Mouse (Mus musculus) midbrain, embryonic 12.5 days (tissue): ENCODE results near the gene Mars. TPM values are rescaled to one million over a fixed set of nuclear protein-coding genes. Genes with fewer than 3 reads are reported as not detected.
A peak's percentile ranks its signal among the peaks of the same experiment; 100 is the strongest.
"Not testable (repeated sequence)": the region's sequence is repeated elsewhere in the genome, so short reads cannot be mapped to it uniquely, and the experiment has no call there.

Source experiments
- ATAC-seq: fragments of 200-750 bp; cut with Nextera tagmentation; 2 replicates; pipeline ENCODE4 v1.8.0; 2017; ENCODE audit warnings: low read depth, moderate TSS enrichment, moderate library complexity; ENCODE audit not compliant: low FRiP score
- H3K27ac ChIP-seq: fragments of 300-500 bp; sonication (generic); replicated peaks from 2 replicates; pipeline ENCODE4 v1.5.1; 2016; ENCODE audit warnings: mild to moderate bottlenecking
- H3K27me3 ChIP-seq: fragments of 300-500 bp; sonication (generic); 2 replicates; pipeline ENCODE4 v1.6.1; 2016; ENCODE audit warnings: mild to moderate bottlenecking
- H3K36me3 ChIP-seq: fragments of 300-500 bp; sonication (generic); 2 replicates; pipeline ENCODE4 v1.6.1; 2016
- H3K4me1 ChIP-seq: fragments of 300-500 bp; sonication (generic); 2 replicates; pipeline ENCODE4 v1.6.1; 2016
- H3K4me2 ChIP-seq: fragments of 300-500 bp; sonication (generic); replicated peaks from 2 replicates; pipeline ENCODE4 v1.6.1; 2016; ENCODE audit warnings: mild to moderate bottlenecking, moderate library complexity
- H3K4me3 ChIP-seq: fragments of 300-500 bp; sonication (generic); 2 replicates; pipeline ENCODE4 v1.5.1; 2016; ENCODE audit warnings: mild to moderate bottlenecking
- H3K9ac ChIP-seq: fragments of 300-500 bp; sonication (generic); replicated peaks from 2 replicates; pipeline ENCODE4 v1.6.1; 2016; ENCODE audit warnings: mild to moderate bottlenecking, moderate library complexity
- H3K9me3 ChIP-seq: fragments of 300-500 bp; sonication (generic); 2 replicates; pipeline ENCODE4 v1.6.1; 2016; ENCODE audit warnings: mild to moderate bottlenecking
- WGBS: fragments of 180-500 bp; shearing (Covaris S2); methylation state at CpG from one replicate; pipeline ENCODE4 v1.1.7; 2016; 5-methylcytosine and 5-hydroxymethylcytosine counted together
- polyA plus RNA-seq: library from polyadenylated mRNA; unstranded; fragments of >200 nt; fragmentation: Nextera tagmentation; extraction: Ambion mirVana; gene quantifications from 2 replicates; pipeline ENCODE4 v1.2.1, GENCODE M21; 2016

Gene Mars
- polyA plus RNA-seq, 1 experiment from 2014 or later: 156 TPM

- Histone ChIP-seq H3K9me3 (no peaks in the 10 kb centered on the region), H3K4me3 (no peak within 1 kb of the TSS), H3K4me2 (no peak within 1 kb of the TSS), H3K36me3 (no peaks in the 10 kb centered on the region), H3K27me3 (peaks cover 56% of the 10 kb centered on the region), H3K27ac (no peak within 1 kb of the TSS), H3K4me1 (peaks cover 8% of the 10 kb centered on the region), H3K9ac (no peak within 1 kb of the TSS)
- WGBS: 88% methylated on average over 2 of the region's 3 CpGs
- no peak for ATAC-seq
These were observed 10.0 kb upstream of the Mars start, which contains the start of gene Arhgap9 for GRCm38 (mm10) chr10:127321621-127322020. Gene Arhgap9, plus strand, starts transcription at chr10:127321964.

DNA sequence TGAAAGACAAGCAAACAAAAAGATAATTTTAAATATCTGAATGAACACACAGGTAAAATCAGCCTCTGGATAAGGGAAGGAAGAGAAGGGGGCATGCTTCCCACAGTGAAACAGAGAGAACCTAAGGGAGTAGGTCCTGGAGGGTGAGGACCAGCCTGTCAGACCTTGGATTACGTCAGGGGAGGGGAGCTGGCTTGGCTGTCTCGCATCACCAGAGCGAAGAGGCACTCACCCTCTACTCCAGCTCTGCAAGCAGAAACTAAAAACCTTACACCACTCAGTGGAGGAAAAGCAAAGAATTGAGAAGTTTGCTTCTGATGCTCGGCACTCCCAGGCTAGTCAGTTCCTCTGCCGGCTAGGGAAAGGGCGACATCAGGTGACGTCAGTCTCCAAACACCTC is 8.4 kb upstream of the Mars start:
- Histone ChIP-seq H3K9me3 (no peaks in the 10 kb centered on the region), H3K27me3 (peaks cover 40% of the 10 kb centered on the region), H3K4me2 (no peak overlapping the region), H3K27ac (no peak overlapping the region), H3K4me3 (no peak overlapping the region), H3K36me3 (no peaks in the 10 kb centered on the region), H3K4me1 (no peaks in the 10 kb centered on the region), H3K9ac (no peak overlapping the region)
- whole genome bisulfite sequencing: 87% methylated on average over 7 of the region's 7 CpGs
- ATAC-seq: no peak

DNA sequence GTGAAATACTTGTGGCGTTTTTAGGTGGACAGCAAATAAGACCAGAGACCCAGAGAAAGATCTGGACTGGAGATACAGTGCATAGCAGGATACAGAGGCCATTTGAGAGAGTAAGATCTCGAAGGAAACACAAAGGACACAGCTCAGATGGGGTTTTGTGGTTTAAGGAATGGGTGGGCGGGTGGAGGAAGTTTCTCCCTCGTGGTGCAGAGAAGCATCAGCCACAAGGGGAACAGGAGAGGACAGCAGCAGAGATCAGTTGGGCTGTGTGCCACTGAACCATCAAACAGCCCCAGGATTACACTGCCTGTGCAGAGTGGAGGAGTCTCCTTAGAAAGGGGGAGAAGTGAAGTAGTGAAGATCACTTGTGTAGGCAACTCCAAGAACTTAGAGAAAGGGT is 6.4 kb upstream of the Mars start:
- peaks cover 20% of the 10 kb centered on the region for H3K27me3 ChIP-seq
- no peak overlapping the region for H3K4me2 ChIP-seq
- 49% methylated on average over 4 of the region's 4 CpGs for WGBS
- ATAC-seq: no peak
- no peaks in the 10 kb centered on the region for H3K9me3 ChIP-seq
- H3K9ac ChIP-seq: no peak overlapping the region
- no peak overlapping the region for H3K4me3 ChIP-seq
- H3K36me3 ChIP-seq: no peaks in the 10 kb centered on the region
- H3K4me1 ChIP-seq: no peaks in the 10 kb centered on the region
- no peak overlapping the region for H3K27ac ChIP-seq

GRCm38 (mm10) chr10:127317277-127317676 is 5.7 kb upstream of the Mars start:
- no peak overlapping the region for H3K9ac ChIP-seq
- no peaks in the 10 kb centered on the region for H3K4me1 ChIP-seq
- H3K27me3 ChIP-seq: peaks cover 13% of the 10 kb centered on the region
- WGBS: 73% methylated on average over 2 of the region's 2 CpGs
- no peaks in the 10 kb centered on the region for H3K9me3 ChIP-seq
- no peaks in the 10 kb centered on the region for H3K36me3 ChIP-seq
- H3K27ac ChIP-seq: no peak overlapping the region
- ATAC-seq: no peak
- no peak overlapping the region for H3K4me3 ChIP-seq
- no peak overlapping the region for H3K4me2 ChIP-seq

DNA sequence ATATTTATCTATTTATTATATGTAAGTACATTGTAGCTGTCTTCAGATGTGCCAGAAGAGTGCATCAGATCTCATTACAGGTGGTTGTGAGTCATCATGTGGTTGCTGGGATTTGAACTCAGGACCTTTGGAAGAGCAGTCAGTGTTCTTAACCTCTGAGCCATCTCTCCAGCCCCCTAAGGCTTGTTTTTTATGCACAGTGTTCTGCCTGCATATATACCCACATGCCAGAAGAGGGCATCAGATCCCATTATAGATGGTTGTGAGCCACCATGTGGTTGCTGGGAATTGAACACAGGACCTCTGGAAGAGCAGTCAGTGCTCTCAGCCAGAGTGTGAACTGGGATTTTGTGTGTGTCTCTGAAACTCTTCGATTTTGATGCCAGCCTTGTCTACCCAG is 3.4 kb upstream of the Mars start:
- not testable (repeated sequence) for H3K36me3 ChIP-seq, H3K27ac ChIP-seq, H3K9me3 ChIP-seq, H3K4me3 ChIP-seq, H3K4me2 ChIP-seq, H3K9ac ChIP-seq, H3K27me3 ChIP-seq, ATAC-seq
- H3K4me1 ChIP-seq: peaks cover 12% of the 10 kb centered on the region
- WGBS: 80% methylated on average over 1 of the region's 1 CpGs

GRCm38 (mm10) chr10:127313516-127313915 is 1.9 kb upstream of the Mars start:
- H3K36me3 ChIP-seq: peaks cover 11% of the 10 kb centered on the region
- H3K4me2 ChIP-seq, H3K27me3 ChIP-seq, H3K27ac ChIP-seq, H3K9me3 ChIP-seq, ATAC-seq, H3K4me3 ChIP-seq, H3K9ac ChIP-seq: not testable (repeated sequence)
- 93% methylated on average over 5 of the region's 5 CpGs for WGBS
- peaks cover 13% of the 10 kb centered on the region for H3K4me1 ChIP-seq

GRCm38 (mm10) chr10:127312858-127313257 is 1.3 kb upstream of the Mars start:
- WGBS: 79% methylated on average over 4 of the region's 4 CpGs
- H3K9me3 ChIP-seq: no peaks in the 10 kb centered on the region

DNA sequence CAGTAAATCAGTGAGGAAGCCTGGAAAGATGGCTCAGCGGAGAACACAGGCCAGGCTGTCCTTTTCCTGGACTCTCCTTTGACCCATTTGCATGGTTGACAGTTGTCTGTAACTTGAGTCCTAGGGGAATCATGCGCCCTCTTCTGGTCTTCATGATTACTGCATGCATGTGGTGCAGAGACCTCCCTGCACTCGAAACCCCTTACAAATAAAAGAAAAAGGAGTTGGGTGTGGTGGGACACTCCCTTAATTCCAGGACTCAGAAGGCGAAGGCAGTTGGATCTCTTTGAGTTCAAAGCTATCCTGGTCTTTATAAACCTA is 730 bp upstream of the Mars start:
- H3K4me2 ChIP-seq: peak overlapping the region; percentile 67
- peaks cover 13% of the 10 kb centered on the region for H3K4me1 ChIP-seq
- peaks cover 23% of the 10 kb centered on the region for H3K36me3 ChIP-seq
- H3K27me3 ChIP-seq: no peaks in the 10 kb centered on the region
- H3K4me3 ChIP-seq: peak overlapping the region; percentile 80
- peak overlapping the region; percentile 83 for H3K9ac ChIP-seq
- ATAC-seq: peak; percentile 53
- H3K27ac ChIP-seq: peak overlapping the region; percentile 70
- no peaks in the 10 kb centered on the region for H3K9me3 ChIP-seq
- WGBS: 2% methylated on average over 4 of the region's 4 CpGs

More at GRCm38 (mm10) chr10:127312858-127313257, 1.3 kb upstream of the Mars start:
- Histone ChIP-seq H3K4me3 (no peak overlapping the region), H3K4me2 (no peak overlapping the region), H3K27me3 (no peaks in the 10 kb centered on the region), H3K27ac (no peak overlapping the region), H3K9ac (no peak overlapping the region), H3K36me3 (peaks cover 18% of the 10 kb centered on the region), H3K4me1 (peaks cover 13% of the 10 kb centered on the region)
- ATAC-seq: no peak

- Histone ChIP-seq H3K4me3 (peak overlapping the region; percentile 80), H3K4me1 (peaks cover 13% of the 10 kb centered on the region), H3K27me3 (no peaks in the 10 kb centered on the region), H3K9ac (peak overlapping the region; percentile 83), H3K36me3 (peaks cover 38% of the 10 kb centered on the region), H3K4me2 (peak overlapping the region; percentile 67), H3K27ac (peak overlapping the region; percentile 70), H3K9me3 (no peaks in the 10 kb centered on the region)
- peak; percentile 42 for ATAC-seq
- WGBS: 37% methylated on average over 23 of the region's 23 CpGs
These were observed 787 bp downstream of the Mars start for GRCm38 (mm10) chr10:127310523-127311475.

DNA sequence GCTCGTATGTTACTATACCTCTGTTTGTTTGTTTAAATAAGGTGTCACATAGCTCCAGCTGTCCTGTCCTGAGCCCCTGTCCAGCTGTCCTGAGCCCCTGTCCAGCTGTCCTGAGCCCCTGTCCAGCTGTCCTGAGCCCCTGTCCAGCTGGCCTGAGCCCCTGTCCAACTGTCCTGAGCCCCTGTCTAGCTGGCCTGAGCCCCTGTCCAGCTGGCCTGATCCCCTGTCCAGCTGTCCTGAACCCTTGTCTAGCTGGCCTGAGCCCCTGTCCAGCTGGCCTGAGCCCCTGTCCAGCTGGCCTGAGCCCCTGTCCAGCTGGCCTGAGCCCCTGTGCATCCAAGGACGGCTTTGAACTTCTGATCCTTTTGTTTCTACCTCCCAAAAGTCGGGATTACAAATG is 2.4 kb downstream of the Mars start:
- not testable (repeated sequence) for H3K4me2 ChIP-seq, H3K27me3 ChIP-seq, H3K4me3 ChIP-seq, H3K27ac ChIP-seq, ATAC-seq, H3K9me3 ChIP-seq, H3K9ac ChIP-seq
- 86% methylated on average over 3 of the region's 3 CpGs for WGBS
- H3K4me1 ChIP-seq: peaks cover 13% of the 10 kb centered on the region
- peaks cover 54% of the 10 kb centered on the region for H3K36me3 ChIP-seq

- Histone ChIP-seq H3K4me3 (no peak overlapping the region), H3K4me1 (no peaks in the 10 kb centered on the region), H3K9me3 (no peaks in the 10 kb centered on the region), H3K4me2 (no peak overlapping the region), H3K36me3 (peaks cover 99% of the 10 kb centered on the region), H3K27me3 (no peaks in the 10 kb centered on the region), H3K9ac (no peak overlapping the region), H3K27ac (no peak overlapping the region)
- no peak for ATAC-seq
- WGBS: 94% methylated on average over 11 of the region's 11 CpGs
These were observed 8.4 kb downstream of the Mars start for GRCm38 (mm10) chr10:127303136-127303535.

DNA sequence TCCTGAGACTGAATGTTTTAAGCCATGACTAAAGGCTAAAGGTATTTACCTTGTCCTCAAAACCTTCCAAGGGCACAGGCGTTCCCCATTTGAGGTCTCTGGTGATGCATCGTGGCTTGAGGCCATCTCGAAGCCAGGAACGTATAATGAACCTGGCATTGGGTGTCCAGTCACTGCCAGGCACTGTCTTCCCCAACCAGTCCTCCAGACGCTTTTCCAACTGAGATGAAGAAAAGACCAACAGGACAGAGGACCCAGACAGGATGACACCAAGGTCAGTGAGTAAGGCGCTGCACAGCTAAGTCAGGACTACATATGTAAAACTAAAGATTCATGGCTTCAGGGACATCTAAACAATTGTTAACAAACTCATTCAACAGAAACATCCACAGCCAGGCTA is 11.2 kb downstream of the Mars start:
- H3K4me2 ChIP-seq: no peak overlapping the region
- H3K4me3 ChIP-seq: no peak overlapping the region
- no peak overlapping the region for H3K27ac ChIP-seq
- H3K4me1 ChIP-seq: no peaks in the 10 kb centered on the region
- no peak overlapping the region for H3K9ac ChIP-seq
- H3K36me3 ChIP-seq: peaks cover 99% of the 10 kb centered on the region
- no peaks in the 10 kb centered on the region for H3K9me3 ChIP-seq
- WGBS: 93% methylated on average over 6 of the region's 6 CpGs
- no peaks in the 10 kb centered on the region for H3K27me3 ChIP-seq
- ATAC-seq: no peak
